Mouse (Mus musculus): ENCODE measurements at regions not wholly inside any gene's neighbourhood (a gene's known extent, or its start where the extent isn't known, plus 50 kb on each side); places are given as distances from the start of the nearest gene placed in this dataset.
A peak's percentile ranks its signal among the peaks of the same experiment; 100 is the strongest.

GRCm38 (mm10) chr4:95205372-95205771, 153.3 kb upstream of the Jun start:
- WGBS: 82% methylated on average over 1 of the region's 1 CpGs
- TF ChIP-seq POLR2A (IDR thresholded peaks at IDR 0.05; ENCODE audit: extremely low read depth, insufficient read depth, low read length) (no peak), CTCF (IDR thresholded peaks at IDR 0.05; ENCODE audit: low read depth, low read length) (no peak)

GRCm38 (mm10) chr4:95207783-95208182, 155.8 kb upstream of the Jun start:
- Histone ChIP-seq H3K4me3 (ENCODE audit: insufficient read depth, low read depth, low read length) (no peak overlapping the region), H3K27me3 (ENCODE audit: control insufficient read depth, insufficient read depth, low read length) (no peaks in the 10 kb centered on the region), H3K9ac (ENCODE audit: low read depth, low read length) (no peak overlapping the region), H3K79me2 (ENCODE audit: control insufficient read depth, insufficient read depth, low read length) (no peaks in the 10 kb centered on the region), H3K36me3 (ENCODE audit: control insufficient read depth, insufficient read depth, low read length) (no peaks in the 10 kb centered on the region), H3K4me1 (ENCODE audit: control insufficient read depth, insufficient read depth, low read length) (peaks cover 4% of the 10 kb centered on the region; the same call in 1 of the 2 replicates), H3K27ac (replicated peaks; ENCODE audit: insufficient read depth, low read depth, low read length) (no peak overlapping the region)
- peak; percentile 71 for DNase-seq (ENCODE audit: extremely low read depth, low read depth, low spot score)
- WGBS: 62% methylated on average over 5 of the region's 5 CpGs
- no peak for TF ChIP-seq POLR2A (IDR thresholded peaks at IDR 0.05; ENCODE audit: extremely low read depth, insufficient read depth, low read length)
- no peak for TF ChIP-seq CTCF (IDR thresholded peaks at IDR 0.05; ENCODE audit: low read depth, low read length)

More at GRCm38 (mm10) chr4:95205372-95205771, 153.3 kb upstream of the Jun start:
- no peak for DNase-seq (ENCODE audit: extremely low read depth, low read depth, low spot score)
- Histone ChIP-seq H3K79me2 (ENCODE audit: control insufficient read depth, insufficient read depth, low read length) (no peaks in the 10 kb centered on the region), H3K9ac (ENCODE audit: low read depth, low read length) (no peak overlapping the region), H3K27me3 (ENCODE audit: control insufficient read depth, insufficient read depth, low read length) (no peaks in the 10 kb centered on the region), H3K27ac (replicated peaks; ENCODE audit: insufficient read depth, low read depth, low read length) (no peak overlapping the region), H3K4me3 (ENCODE audit: insufficient read depth, low read depth, low read length) (no peak overlapping the region), H3K36me3 (ENCODE audit: control insufficient read depth, insufficient read depth, low read length) (no peaks in the 10 kb centered on the region), H3K4me1 (ENCODE audit: control insufficient read depth, insufficient read depth, low read length) (no peaks in the 10 kb centered on the region)

- WGBS: 82% methylated on average over 7 of the region's 7 CpGs
- Histone ChIP-seq H3K36me3 (ENCODE audit: control insufficient read depth, insufficient read depth, low read length) (no peaks in the 10 kb centered on the region), H3K4me3 (ENCODE audit: insufficient read depth, low read depth, low read length) (no peak overlapping the region), H3K9ac (ENCODE audit: low read depth, low read length) (no peak overlapping the region), H3K79me2 (ENCODE audit: control insufficient read depth, insufficient read depth, low read length) (no peaks in the 10 kb centered on the region), H3K27me3 (ENCODE audit: control insufficient read depth, insufficient read depth, low read length) (no peaks in the 10 kb centered on the region), H3K27ac (replicated peaks; ENCODE audit: insufficient read depth, low read depth, low read length) (no peak overlapping the region), H3K4me1 (ENCODE audit: control insufficient read depth, insufficient read depth, low read length) (peaks cover 7% of the 10 kb centered on the region; the same call in 1 of the 2 replicates)
- no peak for TF ChIP-seq POLR2A (IDR thresholded peaks at IDR 0.05; ENCODE audit: extremely low read depth, insufficient read depth, low read length)
- no peak for TF ChIP-seq CTCF (IDR thresholded peaks at IDR 0.05; ENCODE audit: low read depth, low read length)
- no peak for DNase-seq (ENCODE audit: extremely low read depth, low read depth, low spot score)
Observed at GRCm38 (mm10) chr4:95208827-95209226, 156.8 kb upstream of the Jun start.

DNA sequence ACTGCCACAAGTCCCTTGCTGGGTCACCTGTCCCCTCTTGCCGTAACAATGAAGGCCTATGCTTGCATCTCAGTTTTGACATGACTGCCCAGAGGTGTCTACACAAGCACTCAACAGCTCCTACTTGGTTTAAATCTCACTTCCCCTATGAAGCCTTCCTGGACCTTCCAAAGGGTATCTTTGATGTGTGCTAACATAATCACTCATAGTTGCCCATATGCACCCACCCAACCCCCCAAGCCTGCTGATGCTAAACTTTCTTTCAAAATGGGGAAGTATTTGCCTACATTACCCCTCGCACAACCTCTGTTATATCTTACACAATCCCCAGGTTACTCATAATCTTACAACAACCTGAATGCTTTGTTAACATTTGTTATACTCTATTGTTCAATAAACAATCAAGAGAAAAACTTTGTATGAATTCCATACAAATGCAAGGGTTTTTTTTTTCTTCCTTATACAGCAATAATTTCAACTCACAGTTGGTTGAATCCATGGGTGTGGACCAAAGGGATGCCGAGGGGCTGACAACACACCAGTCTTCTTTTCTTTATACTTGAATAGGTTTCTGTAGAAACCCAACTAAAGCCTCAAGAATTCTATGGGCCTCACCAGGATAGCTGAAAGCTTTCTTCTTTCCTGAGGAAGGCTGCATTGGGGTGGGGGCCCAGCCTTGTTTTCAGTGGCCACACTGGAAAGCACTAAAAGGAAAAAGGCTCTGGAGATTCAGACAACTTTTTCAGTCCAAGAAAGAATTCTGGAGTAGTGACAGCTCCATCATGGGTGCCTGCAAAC, 157.5 kb upstream of the Jun start:
- TF ChIP-seq POLR2A (IDR thresholded peaks at IDR 0.05; ENCODE audit: extremely low read depth, insufficient read depth, low read length): no peak
- no peak for TF ChIP-seq CTCF (IDR thresholded peaks at IDR 0.05; ENCODE audit: low read depth, low read length)

GRCm38 (mm10) chr4:95212561-95212960, 160.5 kb upstream of the Jun start:
- H3K27ac ChIP-seq (replicated peaks; ENCODE audit: insufficient read depth, low read depth, low read length): peak overlapping the region; percentile 66
- WGBS: 92% methylated on average over 2 of the region's 2 CpGs

More for the DNA sequence above, 157.5 kb upstream of the Jun start:
- H3K27me3 ChIP-seq (ENCODE audit: control insufficient read depth, insufficient read depth, low read length): no peaks in the 10 kb centered on the region
- no peak overlapping the region for H3K4me3 ChIP-seq (ENCODE audit: insufficient read depth, low read depth, low read length)
- H3K4me1 ChIP-seq (ENCODE audit: control insufficient read depth, insufficient read depth, low read length): peaks cover 7% of the 10 kb centered on the region; the same call in 1 of the 2 replicates
- H3K9ac ChIP-seq (ENCODE audit: low read depth, low read length): no peak overlapping the region
- H3K79me2 ChIP-seq (ENCODE audit: control insufficient read depth, insufficient read depth, low read length): no peaks in the 10 kb centered on the region
- no peak for DNase-seq (ENCODE audit: extremely low read depth, low read depth, low spot score)
- 95% methylated on average over 3 of the region's 3 CpGs for WGBS
- H3K27ac ChIP-seq (replicated peaks; ENCODE audit: insufficient read depth, low read depth, low read length): no peak overlapping the region
- no peaks in the 10 kb centered on the region for H3K36me3 ChIP-seq (ENCODE audit: control insufficient read depth, insufficient read depth, low read length)

DNA sequence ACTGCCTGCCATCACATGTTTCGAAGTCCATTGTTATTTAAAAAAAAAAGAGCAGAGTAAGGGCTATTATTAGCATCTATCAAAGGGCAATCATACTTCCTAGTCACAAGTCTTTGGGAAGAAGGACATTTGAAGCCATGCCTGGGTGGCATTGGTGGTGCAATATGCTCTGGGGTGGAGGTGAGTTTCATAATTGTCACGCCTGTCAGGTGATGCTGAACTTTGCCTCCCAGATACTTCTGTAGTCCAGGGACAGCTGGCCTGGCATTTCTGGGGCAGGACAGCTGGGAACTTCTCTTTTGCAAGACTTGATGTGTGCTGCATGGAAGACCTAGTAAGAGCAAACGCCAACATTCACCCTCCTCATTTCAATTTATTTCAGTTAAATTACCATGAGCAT, 161.0 kb upstream of the Jun start:
- Histone ChIP-seq H3K4me1 (ENCODE audit: control insufficient read depth, insufficient read depth, low read length) (peaks cover 7% of the 10 kb centered on the region; the same call in 1 of the 2 replicates), H3K4me3 (ENCODE audit: insufficient read depth, low read depth, low read length) (no peak overlapping the region), H3K9ac (ENCODE audit: low read depth, low read length) (no peak overlapping the region), H3K36me3 (ENCODE audit: control insufficient read depth, insufficient read depth, low read length) (no peaks in the 10 kb centered on the region), H3K27me3 (ENCODE audit: control insufficient read depth, insufficient read depth, low read length) (no peaks in the 10 kb centered on the region), H3K27ac (replicated peaks; ENCODE audit: insufficient read depth, low read depth, low read length) (peak overlapping the region; percentile 66; the same call in 1 of the 2 replicates), H3K79me2 (ENCODE audit: control insufficient read depth, insufficient read depth, low read length) (no peaks in the 10 kb centered on the region)
- 30% methylated on average over 3 of the region's 3 CpGs for WGBS
- peak; percentile 99 for DNase-seq (ENCODE audit: extremely low read depth, low read depth, low spot score)
- TF ChIP-seq POLR2A (IDR thresholded peaks at IDR 0.05; ENCODE audit: extremely low read depth, insufficient read depth, low read length) (no peak), CTCF (IDR thresholded peaks at IDR 0.05; ENCODE audit: low read depth, low read length) (no peak)

More at GRCm38 (mm10) chr4:95212561-95212960, 160.5 kb upstream of the Jun start:
- Histone ChIP-seq H3K4me1 (ENCODE audit: control insufficient read depth, insufficient read depth, low read length) (peaks cover 7% of the 10 kb centered on the region; the same call in 1 of the 2 replicates), H3K27me3 (ENCODE audit: control insufficient read depth, insufficient read depth, low read length) (no peaks in the 10 kb centered on the region), H3K9ac (ENCODE audit: low read depth, low read length) (no peak overlapping the region), H3K79me2 (ENCODE audit: control insufficient read depth, insufficient read depth, low read length) (no peaks in the 10 kb centered on the region), H3K4me3 (ENCODE audit: insufficient read depth, low read depth, low read length) (no peak overlapping the region), H3K36me3 (ENCODE audit: control insufficient read depth, insufficient read depth, low read length) (no peaks in the 10 kb centered on the region)
- TF ChIP-seq CTCF (IDR thresholded peaks at IDR 0.05; ENCODE audit: low read depth, low read length): no peak
- TF ChIP-seq POLR2A (IDR thresholded peaks at IDR 0.05; ENCODE audit: extremely low read depth, insufficient read depth, low read length): no peak
- no peak for DNase-seq (ENCODE audit: extremely low read depth, low read depth, low spot score)

Measured in liver, adult 2 months (tissue).